Mouse (Mus musculus) ES-Bruce4 (cell line): ENCODE measurements around the gene Rassf5. TPM values are rescaled to one million over a fixed set of nuclear protein-coding genes. Genes with fewer than 3 reads are reported as not detected.

Experiments used
- H3K27ac ChIP-seq: 2 replicates; pipeline ENCODE4 v1.5.1; 2012; ENCODE audit warnings: low read length, inconsistent platforms; ENCODE audit not compliant: insufficient read depth
- H3K27me3 ChIP-seq: 2 replicates; pipeline ENCODE4 v1.6.1; 2012; ENCODE audit warnings: mild to moderate bottlenecking, low read length, inconsistent platforms; ENCODE audit not compliant: control insufficient read depth, poor library complexity, insufficient read depth, severe bottlenecking
- H3K36me3 ChIP-seq: 2 replicates; pipeline ENCODE4 v1.6.1; 2012; ENCODE audit warnings: inconsistent platforms, mild to moderate bottlenecking, low read length, moderate library complexity; ENCODE audit not compliant: control insufficient read depth, poor library complexity, insufficient read depth, severe bottlenecking
- H3K4me1 ChIP-seq: one replicate; pipeline ENCODE4 v1.8.1; 2011; ENCODE audit warnings: low read length; ENCODE audit not compliant: control insufficient read depth, insufficient read depth
- H3K4me3 ChIP-seq: 2 replicates; pipeline ENCODE4 v1.5.1; 2011; ENCODE audit warnings: low read depth, mild to moderate bottlenecking, low read length
- H3K9ac ChIP-seq: 2 replicates; pipeline ENCODE4 v1.6.1; 2012; ENCODE audit warnings: low read depth, mild to moderate bottlenecking, inconsistent platforms; ENCODE audit not compliant: poor library complexity, severe bottlenecking
- H3K9me3 ChIP-seq: replicated peaks from 2 replicates; pipeline ENCODE4 v1.6.1; 2012; ENCODE audit warnings: mild to moderate bottlenecking, low read length, inconsistent platforms; ENCODE audit not compliant: control insufficient read depth, poor library complexity, insufficient read depth, severe bottlenecking
- CTCF ChIP-seq: IDR thresholded peaks from one replicate; pipeline ENCODE4 v1.8.1; 2011; ENCODE audit warnings: low read depth, low read length
- EP300 ChIP-seq: IDR thresholded peaks from 2 replicates; pipeline ENCODE4 v1.6.1; 2011; ENCODE audit warnings: low read depth, low read length; ENCODE audit not compliant: insufficient read depth
- POLR2A ChIP-seq: IDR thresholded peaks from one replicate; pipeline ENCODE4 v1.8.1; 2011; ENCODE audit warnings: low read length; ENCODE audit not compliant: insufficient read depth
- polyA plus RNA-seq: library from polyadenylated mRNA; stranded (reverse); fragments of >200 nt; gene quantifications from 2 replicates; pipeline ENCODE4 v1.2.4, GENCODE M21; 2011; ENCODE audit warnings: low read depth; ENCODE audit not compliant: missing spikeins, insufficient read depth, insufficient read length

Gene Rassf5
- polyA plus RNA-seq, 1 experiment = 0.45 TPM

DNA sequence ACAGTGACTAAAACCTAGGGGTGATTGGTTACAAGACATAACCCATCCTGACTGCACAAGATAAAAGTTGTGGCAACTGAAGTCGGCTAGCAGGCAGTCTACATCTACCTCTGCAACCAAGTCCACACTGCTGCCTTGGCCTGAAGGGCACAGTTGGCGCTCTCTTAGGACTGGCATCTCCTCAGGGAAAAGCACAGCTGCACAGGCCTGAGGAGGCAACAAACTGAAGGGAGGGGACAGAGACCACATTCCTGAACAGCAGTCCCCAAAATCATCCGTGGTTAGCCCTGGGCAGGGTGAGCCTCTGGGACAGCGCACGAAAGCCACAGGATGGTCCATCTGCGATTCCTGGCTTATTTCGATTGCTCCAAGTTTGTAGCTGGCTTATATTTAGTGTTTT lies 49.4 kb downstream of the Rassf5 start:
- Histone ChIP-seq H3K27me3 (no peaks in the 10 kb centered on the region), H3K4me1 (no peaks in the 10 kb centered on the region), H3K4me3 (no peak overlapping the region), H3K9me3 (no peaks in the 10 kb centered on the region), H3K36me3 (no peaks in the 10 kb centered on the region), H3K9ac (no peak overlapping the region), H3K27ac (no peak overlapping the region)
- TF ChIP-seq POLR2A = no peak
- no peak for TF ChIP-seq CTCF
- TF ChIP-seq EP300 = no peak

DNA sequence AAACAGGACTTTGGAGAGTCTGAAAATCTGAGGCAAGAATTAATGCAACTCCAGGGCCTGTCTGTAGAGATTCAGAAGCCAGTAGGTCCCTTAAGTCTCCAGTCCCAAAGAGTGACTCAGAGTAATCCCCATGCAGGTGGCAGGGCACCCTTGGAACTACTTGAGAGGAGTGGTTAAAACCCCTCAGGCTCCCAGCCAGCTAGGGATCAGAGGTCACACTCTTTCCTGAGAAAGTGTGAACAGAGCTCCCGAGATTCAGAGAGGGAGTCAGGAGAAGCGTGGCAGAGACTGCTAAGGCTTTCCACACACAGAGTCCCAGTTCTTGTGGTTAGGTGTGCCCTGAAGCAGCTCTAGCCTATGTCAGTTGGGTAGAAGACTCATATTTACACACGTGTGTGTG lies 51.3 kb downstream of the Rassf5 start:
- Histone ChIP-seq H3K27me3 (no peaks in the 10 kb centered on the region), H3K27ac (no peak overlapping the region), H3K9ac (no peak overlapping the region), H3K9me3 (no peaks in the 10 kb centered on the region), H3K4me1 (no peaks in the 10 kb centered on the region), H3K4me3 (no peak overlapping the region), H3K36me3 (no peaks in the 10 kb centered on the region)
- TF ChIP-seq EP300 = no peak
- no peak for TF ChIP-seq POLR2A
- no peak for TF ChIP-seq CTCF

DNA sequence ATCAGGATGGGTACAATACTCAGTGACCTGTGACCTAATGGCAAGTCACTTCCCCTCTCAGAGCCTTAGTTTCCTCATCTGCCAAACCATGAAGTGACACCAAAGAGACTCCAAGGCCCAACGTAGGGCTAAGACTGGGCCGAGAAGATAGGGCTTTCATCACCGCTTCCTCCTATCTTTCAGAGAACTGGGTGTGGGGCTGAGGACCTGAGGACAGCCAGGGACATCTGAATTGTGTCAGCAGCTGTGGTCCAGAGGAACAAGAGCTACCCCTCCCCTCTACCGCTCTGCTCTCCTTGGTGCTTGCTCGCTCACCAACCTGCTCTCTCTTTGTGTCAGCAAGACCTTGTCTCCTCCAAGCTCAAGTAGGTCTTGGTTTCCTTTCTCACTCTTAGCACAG lies 56.4 kb downstream of the Rassf5 start:
- Histone ChIP-seq H3K4me1 (no peaks in the 10 kb centered on the region), H3K27me3 (no peaks in the 10 kb centered on the region), H3K36me3 (no peaks in the 10 kb centered on the region), H3K9me3 (no peaks in the 10 kb centered on the region), H3K27ac (no peak overlapping the region), H3K4me3 (no peak overlapping the region), H3K9ac (no peak overlapping the region)
- TF ChIP-seq CTCF (no peak), POLR2A (no peak), EP300 (no peak)

DNA sequence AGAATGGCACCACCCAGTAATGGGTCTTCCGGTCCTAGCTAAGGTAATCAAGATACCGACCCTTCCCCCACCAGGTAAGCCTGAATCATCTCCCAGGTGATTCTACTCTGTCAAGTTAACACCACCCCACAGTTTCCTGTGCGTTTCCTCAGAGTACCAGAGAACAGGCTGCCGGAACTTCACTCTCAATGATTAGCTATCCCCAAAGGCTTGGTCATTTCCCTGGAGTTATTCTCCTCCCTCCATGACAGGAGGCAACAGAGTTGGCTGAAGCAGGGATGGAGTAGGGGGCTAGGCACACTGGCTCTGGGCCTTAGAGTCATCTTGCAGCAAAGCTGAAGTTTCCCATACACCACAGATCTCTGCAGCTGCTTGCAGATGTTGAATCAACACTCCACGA lies 57.2 kb downstream of the Rassf5 start:
- no peak overlapping the region for H3K4me3 ChIP-seq
- no peaks in the 10 kb centered on the region for H3K27me3 ChIP-seq
- H3K36me3 ChIP-seq = no peaks in the 10 kb centered on the region
- no peaks in the 10 kb centered on the region for H3K9me3 ChIP-seq
- no peaks in the 10 kb centered on the region for H3K4me1 ChIP-seq
- no peak overlapping the region for H3K27ac ChIP-seq
- TF ChIP-seq EP300 = no peak
- TF ChIP-seq POLR2A = no peak
- TF ChIP-seq CTCF = no peak
- no peak overlapping the region for H3K9ac ChIP-seq

DNA sequence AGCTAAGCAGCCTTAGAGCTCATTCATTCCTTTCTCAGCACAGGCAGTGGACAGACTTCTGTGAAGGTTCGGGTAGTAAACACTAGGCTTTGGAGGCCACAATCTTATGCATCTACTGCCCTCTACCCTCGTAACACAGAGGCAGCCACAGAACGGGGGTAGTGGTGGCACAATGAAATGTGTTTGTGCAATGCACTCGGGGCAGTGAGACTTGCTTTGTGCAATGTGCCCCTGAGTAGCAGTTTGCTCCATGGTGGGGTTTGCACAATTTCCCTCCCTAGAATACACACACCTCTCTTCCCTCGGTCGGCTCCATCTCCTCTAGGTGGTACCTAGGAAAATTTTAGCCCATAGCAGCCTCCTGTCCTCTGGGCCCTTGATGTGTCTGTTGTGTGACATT lies 58.1 kb downstream of the Rassf5 start:
- TF ChIP-seq EP300 (no peak), POLR2A (no peak), CTCF (no peak)
- no peak overlapping the region for H3K9ac ChIP-seq
- no peak overlapping the region for H3K27ac ChIP-seq
- H3K27me3 ChIP-seq = no peaks in the 10 kb centered on the region
- no peaks in the 10 kb centered on the region for H3K36me3 ChIP-seq
- H3K4me1 ChIP-seq = no peaks in the 10 kb centered on the region
- no peaks in the 10 kb centered on the region for H3K9me3 ChIP-seq
- H3K4me3 ChIP-seq = no peak overlapping the region

DNA sequence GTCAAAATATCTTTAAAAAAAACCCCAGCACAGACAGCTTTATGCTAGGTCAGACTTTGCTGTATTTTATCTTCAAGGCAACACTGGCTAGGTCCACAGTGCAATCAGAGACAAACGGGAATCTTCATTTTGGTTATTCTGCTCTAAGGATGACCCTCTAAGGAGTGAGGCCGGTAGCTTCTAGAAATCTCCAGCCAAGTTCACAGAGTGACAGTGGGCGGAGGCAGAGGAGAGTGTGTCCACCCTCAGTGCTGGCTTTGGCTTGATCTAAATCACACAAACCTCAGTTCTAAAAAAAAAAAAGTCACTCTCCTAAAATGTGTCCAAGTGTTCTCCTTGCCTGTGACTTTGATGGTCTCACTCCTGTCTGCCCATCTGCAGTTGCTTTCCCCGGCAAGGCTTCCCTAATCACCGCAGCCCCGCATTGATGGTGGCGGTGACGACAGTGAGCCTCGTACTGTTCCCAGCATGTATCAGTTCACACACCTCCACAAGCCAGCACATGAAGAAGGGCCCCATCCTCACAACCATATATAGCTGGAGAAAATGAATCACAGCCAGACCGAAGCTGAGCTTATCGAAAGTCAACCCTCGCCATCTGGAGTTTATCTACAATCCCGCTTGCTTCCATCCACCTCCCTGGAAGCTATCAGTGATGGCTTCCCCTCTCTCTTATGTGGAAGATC lies 59.1 kb downstream of the Rassf5 start:
- Histone ChIP-seq H3K9ac (no peak overlapping the region), H3K4me3 (no peak overlapping the region), H3K36me3 (no peaks in the 10 kb centered on the region), H3K27ac (no peak overlapping the region), H3K27me3 (no peaks in the 10 kb centered on the region), H3K9me3 (no peaks in the 10 kb centered on the region), H3K4me1 (no peaks in the 10 kb centered on the region)
- no peak for TF ChIP-seq POLR2A
- no peak for TF ChIP-seq CTCF
- no peak for TF ChIP-seq EP300
